Mouse (Mus musculus) midbrain, postnatal 0 days (tissue): ENCODE results near the gene Rapgef3. TPM values are rescaled to one million over a fixed set of nuclear protein-coding genes. Genes with fewer than 3 reads are reported as not detected.

Experiments used
- ATAC-seq: fragments of 200-750 bp; cut with Nextera tagmentation; 2 replicates; pipeline ENCODE4 v1.8.0; 2017; ENCODE audit warnings: moderate number of reproducible peaks, mild to moderate bottlenecking, moderate TSS enrichment, moderate library complexity; ENCODE audit not compliant: low FRiP score
- DNase-seq: peaks from one replicate; pipeline ENCODE4 v3.0.0-alpha.2; 2015; ENCODE audit warnings: low spot score
- H3K27ac ChIP-seq: fragments of 300-500 bp; sonication (generic); 2 replicates; pipeline ENCODE4 v1.5.1; 2014; ENCODE audit warnings: low read depth, mild to moderate bottlenecking, low read length, mixed read lengths
- H3K27me3 ChIP-seq: fragments of 300-500 bp; sonication (generic); 2 replicates; pipeline ENCODE4 v1.6.1; 2014; ENCODE audit warnings: low read length, control low read depth, mixed read lengths; ENCODE audit not compliant: insufficient read depth
- H3K36me3 ChIP-seq: fragments of 300-500 bp; sonication (generic); 2 replicates; pipeline ENCODE4 v1.6.1; 2014; ENCODE audit warnings: low read length, control low read depth, mixed read lengths; ENCODE audit not compliant: insufficient read depth
- H3K4me1 ChIP-seq: fragments of 300-500 bp; sonication (generic); 2 replicates; pipeline ENCODE4 v1.6.1; 2014; ENCODE audit warnings: mild to moderate bottlenecking, control low read depth, antibody characterized with exemption, low read length, mixed read lengths; ENCODE audit not compliant: insufficient read depth
- H3K4me2 ChIP-seq: fragments of 300-500 bp; sonication (generic); 2 replicates; pipeline ENCODE4 v1.6.1; 2014; ENCODE audit warnings: low read depth, mild to moderate bottlenecking, low read length, mixed read lengths; ENCODE audit not compliant: poor library complexity, severe bottlenecking
- H3K4me3 ChIP-seq: fragments of 300-500 bp; sonication (generic); 2 replicates; pipeline ENCODE4 v1.5.1; 2014; ENCODE audit warnings: low read depth, mild to moderate bottlenecking, low read length, moderate library complexity
- H3K9ac ChIP-seq: fragments of 300-500 bp; sonication (generic); replicated peaks from 2 replicates; pipeline ENCODE4 v1.6.1; 2014; ENCODE audit warnings: mild to moderate bottlenecking, low read length, moderate library complexity, mixed read lengths; ENCODE audit not compliant: poor library complexity, severe bottlenecking
- H3K9me3 ChIP-seq: fragments of 300-500 bp; sonication (generic); 2 replicates; pipeline ENCODE4 v1.6.1; 2016; ENCODE audit warnings: low read length, control low read depth
- CTCF ChIP-seq: IDR thresholded peaks from 2 replicates; pipeline ENCODE4 v1.5.1; 2016; ENCODE audit warnings: antibody characterized with exemption, mild to moderate bottlenecking
- WGBS: fragments of 180-500 bp; shearing (Covaris S2); extraction: QIAGEN DNeasy Blood & Tissue Kit; methylation state at CpG from one replicate; pipeline ENCODE4 v1.1.7; 2014; 5-methylcytosine and 5-hydroxymethylcytosine counted together
- polyA plus RNA-seq: library from polyadenylated mRNA; unstranded; fragments of >200 nt; fragmentation: Nextera tagmentation; extraction: Ambion mirVana; gene quantifications from 2 replicates; pipeline ENCODE4 v1.2.1, GENCODE M21; 2015
- total RNA-seq: library from RNA; depleted of rRNA; stranded (reverse); fragments of >200 nt; gene quantifications from 2 replicates; pipeline ENCODE4 v1.2.3, GENCODE M21; 2014

Gene Rapgef3
- total and polyA plus RNA-seq, 2 experiments from 2014 or later = 16.5 to 34.9 TPM

GRCm38 (mm10) chr15:97812875-97813274 is 45.1 kb upstream of the Rapgef3 start:
- no peak for TF ChIP-seq CTCF
- Histone ChIP-seq H3K4me2 (no peak overlapping the region), H3K27me3 (no peaks in the 10 kb centered on the region), H3K4me1 (peaks cover 10% of the 10 kb centered on the region; the same call in 1 of the 2 replicates), H3K36me3 (peaks cover 24% of the 10 kb centered on the region), H3K4me3 (no peak overlapping the region), H3K9me3 (no peaks in the 10 kb centered on the region), H3K9ac (no peak overlapping the region), H3K27ac (no peak overlapping the region)
- 67% methylated on average over 7 of the region's 7 CpGs for WGBS
- DNase-seq (no peak), ATAC-seq (no peak)

GRCm38 (mm10) chr15:97812126-97812525 is 44.4 kb upstream of the Rapgef3 start:
- H3K27me3 ChIP-seq = no peaks in the 10 kb centered on the region
- H3K4me1 ChIP-seq = peaks cover 10% of the 10 kb centered on the region; the same call in 1 of the 2 replicates
- ATAC-seq (peak; percentile 57), DNase-seq (peak; percentile 80)
- no peak overlapping the region for H3K4me2 ChIP-seq
- H3K27ac ChIP-seq = no peak overlapping the region
- 53% methylated on average over 6 of the region's 6 CpGs for WGBS
- peaks cover 30% of the 10 kb centered on the region for H3K36me3 ChIP-seq
- TF ChIP-seq CTCF = no peak
- no peak overlapping the region for H3K9ac ChIP-seq
- H3K9me3 ChIP-seq = no peaks in the 10 kb centered on the region
- no peak overlapping the region for H3K4me3 ChIP-seq

GRCm38 (mm10) chr15:97811307-97811706 is 43.5 kb upstream of the Rapgef3 start:
- TF ChIP-seq CTCF = no peak
- Histone ChIP-seq H3K4me1 (peaks cover 10% of the 10 kb centered on the region; the same call in 1 of the 2 replicates), H3K36me3 (peaks cover 35% of the 10 kb centered on the region), H3K9me3 (no peaks in the 10 kb centered on the region), H3K4me3 (no peak overlapping the region), H3K9ac (no peak overlapping the region), H3K4me2 (no peak overlapping the region), H3K27me3 (no peaks in the 10 kb centered on the region), H3K27ac (no peak overlapping the region)
- WGBS = 82% methylated on average over 9 of the region's 9 CpGs
- ATAC-seq (no peak), DNase-seq (no peak)

DNA sequence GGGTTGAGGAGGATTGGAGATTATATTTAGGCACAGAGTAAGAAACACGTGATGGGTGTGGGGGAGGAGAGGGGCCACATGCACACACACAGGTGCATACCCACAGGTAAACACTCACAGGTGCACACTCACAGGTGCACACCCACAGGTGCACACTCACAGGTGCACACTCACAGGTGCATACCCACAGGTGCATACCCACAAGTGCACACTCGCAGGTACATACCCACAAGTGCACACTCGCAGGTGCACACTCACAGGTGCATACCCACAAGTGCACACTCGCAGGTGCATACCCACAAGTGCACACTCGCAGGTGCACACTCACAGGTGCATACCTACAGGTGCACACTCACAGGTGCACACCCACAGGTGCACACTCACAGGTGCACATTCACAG is 42.6 kb upstream of the Rapgef3 start:
- no peak for ATAC-seq
- H3K9me3 ChIP-seq = no peaks in the 10 kb centered on the region
- TF ChIP-seq CTCF = no peak
- no peak overlapping the region for H3K4me2 ChIP-seq
- peaks cover 10% of the 10 kb centered on the region; the same call in 1 of the 2 replicates for H3K4me1 ChIP-seq
- DNase-seq = no peak
- H3K27me3 ChIP-seq = no peaks in the 10 kb centered on the region
- no peak overlapping the region for H3K4me3 ChIP-seq
- WGBS = 94% methylated on average over 5 of the region's 5 CpGs
- no peak overlapping the region for H3K27ac ChIP-seq
- peaks cover 35% of the 10 kb centered on the region for H3K36me3 ChIP-seq
- no peak overlapping the region for H3K9ac ChIP-seq

DNA sequence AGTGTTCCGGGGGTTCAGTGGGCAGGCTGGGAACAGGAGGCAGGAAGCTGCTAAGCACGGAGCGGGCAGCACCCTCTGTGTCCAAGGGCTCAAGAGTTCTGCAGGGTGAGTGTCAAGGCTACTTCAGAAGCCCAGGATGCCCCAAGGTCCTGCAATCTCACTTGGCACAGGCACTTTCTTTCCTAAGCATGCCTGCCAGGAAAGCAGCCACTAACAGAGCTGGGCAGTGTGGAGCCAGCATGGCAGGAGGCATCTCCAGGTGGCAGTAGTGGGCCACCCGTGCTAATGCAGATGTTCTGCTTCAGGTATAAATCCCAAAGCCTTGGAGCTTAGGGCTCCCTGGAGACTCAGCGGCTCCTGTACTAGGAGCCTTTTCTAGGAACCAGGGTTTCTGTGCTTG is 42.2 kb upstream of the Rapgef3 start:
- no peak overlapping the region for H3K4me3 ChIP-seq

DNA sequence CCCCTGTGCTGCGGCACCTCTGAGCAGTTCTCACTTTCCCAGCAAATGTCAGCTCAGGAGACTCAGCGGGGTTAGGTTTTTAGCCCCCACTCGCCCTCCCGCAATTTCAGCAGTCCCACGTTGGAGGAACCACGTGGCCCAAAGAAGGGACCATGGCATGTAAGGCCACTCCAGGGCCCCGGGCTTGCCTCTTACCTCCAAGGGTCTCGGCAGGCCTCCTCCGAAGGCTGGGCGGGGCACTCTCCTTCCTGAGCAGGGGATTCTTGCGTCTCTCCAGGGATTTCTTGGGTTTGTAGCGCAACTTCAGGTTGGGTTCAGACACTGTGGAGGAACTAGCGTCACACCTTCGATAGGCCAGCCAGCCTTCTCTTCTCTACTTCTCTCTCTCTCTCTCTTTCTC is 41.4 kb upstream of the Rapgef3 start:
- ATAC-seq (no peak), DNase-seq (no peak)
- Histone ChIP-seq H3K27ac (no peak overlapping the region), H3K27me3 (no peaks in the 10 kb centered on the region), H3K36me3 (peaks cover 39% of the 10 kb centered on the region), H3K9ac (no peak overlapping the region), H3K4me3 (no peak overlapping the region), H3K9me3 (no peaks in the 10 kb centered on the region), H3K4me2 (no peak overlapping the region), H3K4me1 (peaks cover 10% of the 10 kb centered on the region; the same call in 1 of the 2 replicates)
- no peak for TF ChIP-seq CTCF
- 92% methylated on average over 14 of the region's 14 CpGs for WGBS

More for the DNA sequence above, 42.2 kb upstream of the Rapgef3 start:
- H3K9me3 ChIP-seq = no peaks in the 10 kb centered on the region
- H3K4me2 ChIP-seq = no peak overlapping the region
- peak; percentile 61 for DNase-seq
- no peak overlapping the region for H3K9ac ChIP-seq
- peak; percentile 77 for TF ChIP-seq CTCF
- ATAC-seq = no peak
- H3K27me3 ChIP-seq = no peaks in the 10 kb centered on the region
- no peak overlapping the region for H3K27ac ChIP-seq
- peaks cover 36% of the 10 kb centered on the region for H3K36me3 ChIP-seq
- peaks cover 10% of the 10 kb centered on the region; the same call in 1 of the 2 replicates for H3K4me1 ChIP-seq
- 77% methylated on average over 5 of the region's 5 CpGs for WGBS
